Mouse (Mus musculus) MEL (cell line): Measurements from ENCODE around the gene Cend1.

ENCODE experiments used
- CHD1 ChIP-seq: IDR thresholded peaks from 2 replicates; pipeline ENCODE4 v1.6.1; 2012; ENCODE audit warnings: low read depth, mild to moderate bottlenecking, inconsistent platforms, low read length, improper control_type of control experiment
- CTCF ChIP-seq, 3 experiments: IDR thresholded peaks in 2 of 3; conservative IDR thresholded peaks in 1 of 3; 2 replicates each; pipeline ENCODE4 v1.5.1; 2011 to 2012; ENCODE audit warnings: low read length in 3 of 3, low read depth in 2 of 3, mild to moderate bottlenecking in 2 of 3, improper control_type of control experiment in 1 of 3, inconsistent platforms in 1 of 3, mixed read lengths in 1 of 3, moderate library complexity in 1 of 3; ENCODE audit not compliant: control insufficient read depth in 1 of 3, insufficient read depth in 1 of 3, poor library complexity in 1 of 3, severe bottlenecking in 1 of 3
- ELF1 ChIP-seq: IDR thresholded peaks from 2 replicates; pipeline ENCODE4 v1.6.1; 2014; ENCODE audit warnings: low read depth, mild to moderate bottlenecking, inconsistent platforms, low read length, improper control_type of control experiment, moderate library complexity
- EP300 ChIP-seq, 2 experiments: IDR thresholded peaks; 2 replicates each; pipeline ENCODE4 v1.6.1; 2011; ENCODE audit warnings: improper control_type of control experiment in 2 of 2, low read length in 2 of 2, low read depth in 1 of 2, mild to moderate bottlenecking in 1 of 2
- GATA1 ChIP-seq: IDR thresholded peaks from 2 replicates; pipeline ENCODE4 v1.6.1; 2011; ENCODE audit warnings: low read depth, low read length, improper control_type of control experiment
- MAX ChIP-seq: IDR thresholded peaks from 2 replicates; pipeline ENCODE4 v1.6.1; 2011; ENCODE audit warnings: low read length, improper control_type of control experiment
- POLR2A ChIP-seq, 2 experiments: IDR thresholded peaks; 2 replicates each; pipeline ENCODE4 v1.6.1; 2011 to 2012; ENCODE audit warnings: low read length in 2 of 2, mild to moderate bottlenecking in 2 of 2, control low read depth in 1 of 2, improper control_type of control experiment in 1 of 2, low read depth in 1 of 2, moderate library complexity in 1 of 2; ENCODE audit not compliant: control insufficient read depth in 1 of 2, insufficient read depth in 1 of 2, poor library complexity in 1 of 2
- POLR2AphosphoS5 ChIP-seq: IDR thresholded peaks from 2 replicates; pipeline ENCODE4 v1.6.1; 2012; ENCODE audit warnings: low read depth, borderline replicate concordance, mild to moderate bottlenecking, inconsistent platforms, low read length, moderate library complexity, mixed read lengths
- SMC3 ChIP-seq: IDR thresholded peaks from 2 replicates; pipeline ENCODE4 v1.6.1; 2011; ENCODE audit warnings: low read depth, low read length, improper control_type of control experiment
- UBTF ChIP-seq: IDR thresholded peaks from 2 replicates; pipeline ENCODE4 v1.6.1; 2012; ENCODE audit warnings: low read depth, mild to moderate bottlenecking, inconsistent platforms, low read length, improper control_type of control experiment, moderate library complexity, borderline replicate concordance; ENCODE audit not compliant: insufficient read depth
- USF1 ChIP-seq: IDR thresholded peaks from 2 replicates; pipeline ENCODE4 v1.6.1; 2014; ENCODE audit warnings: low read depth, mild to moderate bottlenecking, inconsistent platforms, low read length, improper control_type of control experiment, moderate library complexity
- ZMIZ1 ChIP-seq: IDR thresholded peaks from 2 replicates; pipeline ENCODE4 v1.6.1; 2012; ENCODE audit warnings: low read depth, mild to moderate bottlenecking, inconsistent platforms, low read length, improper control_type of control experiment, moderate library complexity

- TF ChIP-seq GATA1 (no peak), ZMIZ1 (no peak), CHD1 (no peak), MAX (no peak), CTCF (IDR thresholded peaks at IDR 0.05 in 2 of 3, conservative IDR thresholded peaks at IDR 0.05 in 1 of 3; ENCODE audit: control insufficient read depth in 1 of 3, insufficient read depth in 1 of 3, low read depth in 2 of 3, low read length in 3 of 3, poor library complexity in 1 of 3, severe bottlenecking in 1 of 3) (no peak), USF1 (no peak), SMC3 (no peak), EP300 (IDR thresholded peaks at IDR 0.05; ENCODE audit: low read depth in 1 of 2, low read length in 2 of 2) (no peak), ELF1 (no peak), UBTF (no peak), POLR2A (IDR thresholded peaks at IDR 0.05; ENCODE audit: control insufficient read depth in 1 of 2, insufficient read depth in 1 of 2, low read depth in 1 of 2, low read length in 2 of 2, poor library complexity in 1 of 2) (no peak), POLR2AphosphoS5 (no peak)
Measured at GRCm38 (mm10) chr7:141395348-141395747, 33.9 kb downstream of the Cend1 start.
